Mouse (Mus musculus): ENCODE measurements around the gene Nubpl. TPM values are rescaled to one million over a fixed set of nuclear protein-coding genes. Genes with fewer than 3 reads are reported as not detected.

Nubpl gene
- polyA plus RNA-seq, 1 experiment from 2014 or later: 17.4 TPM

- H3K9me3 ChIP-seq: no peaks in the 10 kb centered on the region
- no peaks in the 10 kb centered on the region for H3K27me3 ChIP-seq
- H3K4me2 ChIP-seq: no peak overlapping the region
- WGBS: 88% methylated on average over 9 of the region's 9 CpGs
- H3K36me3 ChIP-seq: no peaks in the 10 kb centered on the region
- H3K4me1 ChIP-seq (replicated peaks): no peaks in the 10 kb centered on the region
- H3K9ac ChIP-seq (replicated peaks): no peak overlapping the region
- H3K27ac ChIP-seq: no peak overlapping the region
- H3K4me3 ChIP-seq (replicated peaks): no peak overlapping the region
- ATAC-seq (ENCODE audit: insufficient number of reproducible peaks, insufficient read depth, low FRiP score, low TSS enrichment, low read depth): no peak
Measured at GRCm38 (mm10) chr12:52247438-52247837, 149.9 kb downstream of the Nubpl start.

DNA sequence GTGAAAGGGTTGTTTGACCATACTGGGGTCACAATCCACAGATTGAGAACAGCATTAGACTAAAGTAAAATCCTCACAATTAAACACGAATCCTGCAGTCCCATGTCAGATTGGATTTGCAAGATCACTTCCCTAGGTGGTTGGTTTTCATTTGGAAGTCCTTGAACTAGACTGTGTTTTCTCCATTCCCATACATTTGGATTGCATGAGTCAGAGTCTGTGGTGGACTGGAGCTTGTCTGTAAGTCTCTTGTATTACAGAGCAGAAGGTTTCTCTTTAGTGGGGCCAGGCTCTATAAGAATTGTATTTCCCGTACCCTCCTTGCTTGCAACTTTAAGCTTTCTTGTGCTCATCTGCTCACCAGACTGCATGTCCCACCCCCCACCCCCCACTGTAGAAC, 151.0 kb downstream of the Nubpl start:
- Histone ChIP-seq H3K36me3 (no peaks in the 10 kb centered on the region), H3K4me2 (no peak overlapping the region), H3K9me3 (no peaks in the 10 kb centered on the region), H3K4me1 (replicated peaks) (no peaks in the 10 kb centered on the region), H3K27me3 (no peaks in the 10 kb centered on the region), H3K9ac (replicated peaks) (no peak overlapping the region), H3K27ac (no peak overlapping the region), H3K4me3 (replicated peaks) (no peak overlapping the region)
- no peak for ATAC-seq (ENCODE audit: insufficient number of reproducible peaks, insufficient read depth, low FRiP score, low TSS enrichment, low read depth)
- 84% methylated on average over 2 of the region's 2 CpGs for WGBS

- H3K36me3 ChIP-seq: no peaks in the 10 kb centered on the region
- no peaks in the 10 kb centered on the region for H3K9me3 ChIP-seq
- no peaks in the 10 kb centered on the region for H3K4me1 ChIP-seq (replicated peaks)
- no peak overlapping the region for H3K4me2 ChIP-seq
- ATAC-seq (ENCODE audit: insufficient number of reproducible peaks, insufficient read depth, low FRiP score, low TSS enrichment, low read depth): no peak
- no peak overlapping the region for H3K9ac ChIP-seq (replicated peaks)
- no peak overlapping the region for H3K4me3 ChIP-seq (replicated peaks)
- no peak overlapping the region for H3K27ac ChIP-seq
- WGBS: 75% methylated on average over 5 of the region's 5 CpGs
- no peaks in the 10 kb centered on the region for H3K27me3 ChIP-seq
Measured at GRCm38 (mm10) chr12:52254089-52254488, 156.6 kb downstream of the Nubpl start.

DNA sequence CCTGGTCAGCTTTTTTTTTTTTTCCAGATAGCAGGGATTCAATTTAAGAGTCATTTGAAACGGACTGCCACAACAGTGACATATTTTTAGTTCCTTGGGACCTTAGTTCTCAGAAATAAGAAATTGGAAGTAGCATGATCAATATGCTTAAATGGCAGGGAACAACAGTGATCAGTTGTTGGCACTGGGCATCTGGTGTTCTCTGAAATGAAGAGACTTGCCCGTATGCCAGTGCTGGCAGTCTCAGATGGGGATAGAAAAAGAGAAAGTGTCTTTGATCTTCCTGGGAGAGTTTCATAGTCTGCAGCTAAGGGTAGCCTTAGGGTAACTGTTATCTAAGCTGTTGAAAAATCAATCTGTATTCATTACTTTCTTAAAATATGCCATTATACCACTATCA, 170.6 kb downstream of the Nubpl start:
- no peak for ATAC-seq (ENCODE audit: insufficient number of reproducible peaks, insufficient read depth, low FRiP score, low TSS enrichment, low read depth)
- no peak overlapping the region for H3K27ac ChIP-seq
- no peaks in the 10 kb centered on the region for H3K9me3 ChIP-seq
- no peaks in the 10 kb centered on the region for H3K36me3 ChIP-seq
- H3K27me3 ChIP-seq: no peaks in the 10 kb centered on the region
- H3K9ac ChIP-seq (replicated peaks): no peak overlapping the region
- H3K4me1 ChIP-seq (replicated peaks): no peaks in the 10 kb centered on the region
- no peak overlapping the region for H3K4me3 ChIP-seq (replicated peaks)
- H3K4me2 ChIP-seq: no peak overlapping the region
- 83% methylated on average over 2 of the region's 2 CpGs for WGBS

DNA sequence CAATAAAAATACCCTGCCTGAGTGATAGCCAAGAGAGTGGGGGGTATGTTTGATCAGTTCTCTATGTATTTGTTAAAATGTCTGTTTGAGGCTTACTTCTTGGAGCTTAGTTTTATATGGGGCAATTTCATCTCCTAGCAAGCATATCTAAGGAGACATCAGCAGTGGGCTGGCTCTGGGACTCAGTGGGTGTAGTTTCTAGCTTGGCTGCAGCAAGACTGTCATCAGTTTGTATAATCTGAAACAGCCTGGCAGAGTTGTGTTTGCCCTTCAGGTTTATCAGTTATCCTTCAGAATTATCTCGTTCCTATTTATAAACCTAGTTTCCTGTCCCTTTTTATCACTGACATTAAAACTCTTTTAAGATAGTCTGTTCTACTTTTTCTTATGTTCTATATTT, 175.3 kb downstream of the Nubpl start:
- Histone ChIP-seq H3K9me3 (no peaks in the 10 kb centered on the region), H3K27me3 (no peaks in the 10 kb centered on the region), H3K4me3 (replicated peaks) (no peak overlapping the region), H3K36me3 (no peaks in the 10 kb centered on the region), H3K4me2 (no peak overlapping the region), H3K27ac (no peak overlapping the region), H3K4me1 (replicated peaks) (no peaks in the 10 kb centered on the region), H3K9ac (replicated peaks) (no peak overlapping the region)
- WGBS: 78% methylated on average over 1 of the region's 1 CpGs
- no peak for ATAC-seq (ENCODE audit: insufficient number of reproducible peaks, insufficient read depth, low FRiP score, low TSS enrichment, low read depth)

DNA sequence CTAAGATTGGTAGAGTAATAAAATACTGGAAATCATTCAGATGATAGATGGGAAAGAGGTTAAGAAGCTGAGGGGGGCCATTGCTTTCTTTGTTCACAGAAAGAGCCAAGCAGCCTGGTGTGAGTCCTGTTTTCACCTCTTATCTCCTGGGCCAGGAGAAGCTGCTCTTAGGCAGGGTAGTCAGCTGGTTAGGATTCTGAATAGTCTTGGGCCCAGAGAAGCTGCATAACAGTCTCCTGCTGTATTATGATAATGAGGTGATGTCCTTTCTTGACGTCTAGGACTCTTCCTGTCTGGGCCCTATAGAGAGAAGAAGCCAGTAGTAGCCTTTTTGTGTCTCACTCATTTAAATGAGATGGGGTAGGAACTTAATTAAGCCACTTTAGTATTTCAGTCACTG, 178.8 kb downstream of the Nubpl start:
- H3K4me1 ChIP-seq (replicated peaks): no peaks in the 10 kb centered on the region
- no peak overlapping the region for H3K4me3 ChIP-seq (replicated peaks)
- no peaks in the 10 kb centered on the region for H3K9me3 ChIP-seq
- no peak overlapping the region for H3K9ac ChIP-seq (replicated peaks)
- H3K4me2 ChIP-seq: no peak overlapping the region
- WGBS: 44% methylated on average over 1 of the region's 1 CpGs
- no peak overlapping the region for H3K27ac ChIP-seq
- H3K27me3 ChIP-seq: no peaks in the 10 kb centered on the region
- ATAC-seq (ENCODE audit: insufficient number of reproducible peaks, insufficient read depth, low FRiP score, low TSS enrichment, low read depth): no peak
- H3K36me3 ChIP-seq: no peaks in the 10 kb centered on the region

DNA sequence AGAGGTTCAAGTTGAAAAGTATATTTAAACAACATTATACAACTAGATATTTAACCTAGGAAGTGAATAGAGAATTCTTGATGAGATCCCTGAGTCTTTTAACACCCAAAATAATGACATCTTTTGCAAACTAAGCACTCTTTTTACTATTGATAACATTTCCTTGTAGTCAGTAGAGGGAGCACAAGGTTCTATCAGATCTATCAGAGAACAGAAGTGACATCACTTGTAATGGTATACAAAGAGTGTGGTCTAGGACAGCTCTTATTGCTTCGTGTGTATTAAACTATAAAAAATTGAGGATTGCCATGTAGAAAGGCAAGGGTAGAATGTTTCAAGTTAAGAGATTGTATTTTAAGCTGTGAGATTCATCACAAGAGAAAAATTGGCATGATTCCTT, 183.7 kb downstream of the Nubpl start:
- 78% methylated on average over 1 of the region's 1 CpGs for WGBS
- no peak for ATAC-seq (ENCODE audit: insufficient number of reproducible peaks, insufficient read depth, low FRiP score, low TSS enrichment, low read depth)
- H3K9me3 ChIP-seq: no peaks in the 10 kb centered on the region

DNA sequence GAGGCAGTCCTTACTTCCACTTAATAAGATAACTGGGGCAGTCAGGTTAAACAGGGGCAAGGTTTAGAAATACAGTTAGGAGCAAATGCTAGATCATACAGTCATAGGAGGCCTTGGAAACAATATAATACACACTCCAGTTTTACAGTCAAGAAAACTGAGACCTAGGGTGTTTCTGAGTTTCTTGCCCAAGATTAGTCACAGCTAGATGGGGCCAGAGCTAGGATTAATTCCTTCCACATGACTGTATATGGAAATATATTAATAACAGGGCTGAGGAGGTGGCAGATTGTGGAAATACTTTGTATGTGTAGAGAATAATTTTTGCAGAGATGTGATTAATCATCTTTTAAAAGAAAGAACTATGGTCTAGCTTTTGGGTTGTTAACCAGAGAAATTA, 186.9 kb downstream of the Nubpl start:
- ATAC-seq (ENCODE audit: insufficient number of reproducible peaks, insufficient read depth, low FRiP score, low TSS enrichment, low read depth): no peak
- Histone ChIP-seq H3K9ac (replicated peaks) (no peak overlapping the region), H3K4me2 (no peak overlapping the region), H3K9me3 (no peaks in the 10 kb centered on the region), H3K27ac (no peak overlapping the region), H3K4me3 (replicated peaks) (no peak overlapping the region), H3K36me3 (no peaks in the 10 kb centered on the region), H3K4me1 (replicated peaks) (peaks cover 36% of the 10 kb centered on the region), H3K27me3 (no peaks in the 10 kb centered on the region)

More for the DNA sequence above, 183.7 kb downstream of the Nubpl start:
- H3K4me1 ChIP-seq (replicated peaks): peaks cover 6% of the 10 kb centered on the region; the same call in 1 of the 2 replicates
- H3K9ac ChIP-seq (replicated peaks): no peak overlapping the region
- no peaks in the 10 kb centered on the region for H3K36me3 ChIP-seq
- no peak overlapping the region for H3K27ac ChIP-seq
- no peaks in the 10 kb centered on the region for H3K27me3 ChIP-seq
- no peak overlapping the region for H3K4me2 ChIP-seq
- H3K4me3 ChIP-seq (replicated peaks): no peak overlapping the region

DNA sequence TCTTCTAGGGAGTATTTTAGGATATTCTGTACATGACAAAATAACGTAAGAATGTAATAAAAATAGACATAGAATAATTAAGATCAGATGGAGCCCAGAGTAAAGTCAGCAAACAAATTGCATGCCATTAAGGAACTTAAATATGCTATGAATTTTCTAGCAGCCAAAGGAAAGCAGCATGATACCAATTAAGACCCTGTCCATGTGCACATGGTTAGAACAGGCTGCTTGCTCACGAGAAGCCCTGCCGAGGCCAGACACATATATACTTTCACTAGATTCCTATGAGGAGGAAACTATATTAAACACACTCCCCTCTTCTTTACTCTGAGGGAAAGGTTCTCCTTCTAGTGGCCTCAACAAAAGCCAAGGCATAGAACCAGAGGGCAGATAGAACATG, 189.3 kb downstream of the Nubpl start:
- Histone ChIP-seq H3K27me3 (no peaks in the 10 kb centered on the region), H3K4me3 (replicated peaks) (no peak overlapping the region), H3K9me3 (no peaks in the 10 kb centered on the region), H3K36me3 (no peaks in the 10 kb centered on the region), H3K9ac (replicated peaks) (no peak overlapping the region), H3K27ac (peak overlapping the region; percentile 64), H3K4me1 (replicated peaks) (peaks cover 42% of the 10 kb centered on the region), H3K4me2 (no peak overlapping the region)
- 29% methylated on average over 3 of the region's 3 CpGs for WGBS
- 0 out of 2 replicates have a peak, but pooled peaks have one; percentile 53 for ATAC-seq (ENCODE audit: insufficient number of reproducible peaks, insufficient read depth, low FRiP score, low TSS enrichment, low read depth)

DNA sequence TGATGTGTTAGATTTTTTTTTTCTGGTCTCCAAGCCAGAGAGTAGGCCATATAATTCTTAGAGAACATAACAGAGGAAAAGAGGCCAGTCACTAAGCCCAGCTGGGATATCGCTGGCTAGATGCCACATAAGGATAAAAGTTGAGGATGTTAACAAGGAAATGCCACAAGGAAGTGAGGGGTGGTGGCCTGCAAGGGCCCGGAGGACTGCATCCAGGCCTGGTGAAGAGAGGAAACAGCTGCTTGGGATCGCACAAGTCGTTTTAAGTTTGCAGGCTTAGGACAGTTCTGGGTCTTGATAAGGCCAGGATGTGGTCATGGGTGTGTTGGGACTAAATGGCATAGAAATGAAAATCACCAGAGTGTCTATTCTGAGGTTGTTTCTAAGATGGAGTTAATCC, 191.0 kb downstream of the Nubpl start:
- no peak for ATAC-seq (ENCODE audit: insufficient number of reproducible peaks, insufficient read depth, low FRiP score, low TSS enrichment, low read depth)
- 62% methylated on average over 4 of the region's 4 CpGs for WGBS
- no peak overlapping the region for H3K9ac ChIP-seq (replicated peaks)

GRCm38 (mm10) chr12:52288941-52289567, 191.5 kb downstream of the Nubpl start:
- H3K9ac ChIP-seq (replicated peaks): no peak overlapping the region
- ATAC-seq (ENCODE audit: insufficient number of reproducible peaks, insufficient read depth, low FRiP score, low TSS enrichment, low read depth): peak; percentile 60; the same call in 1 of the 2 replicates
- no peaks in the 10 kb centered on the region for H3K9me3 ChIP-seq
- H3K4me1 ChIP-seq (replicated peaks): peaks cover 42% of the 10 kb centered on the region
- no peak overlapping the region for H3K4me3 ChIP-seq (replicated peaks)
- H3K4me2 ChIP-seq: no peak overlapping the region
- H3K36me3 ChIP-seq: no peaks in the 10 kb centered on the region
- peak overlapping the region; percentile 54 for H3K27ac ChIP-seq
- 53% methylated on average over 11 of the region's 11 CpGs for WGBS
- H3K27me3 ChIP-seq: no peaks in the 10 kb centered on the region

More for the DNA sequence above, 191.0 kb downstream of the Nubpl start:
- peak overlapping the region; percentile 54; the same call in 1 of the 2 replicates for H3K27ac ChIP-seq
- H3K4me3 ChIP-seq (replicated peaks): no peak overlapping the region
- H3K4me2 ChIP-seq: no peak overlapping the region
- no peaks in the 10 kb centered on the region for H3K36me3 ChIP-seq
- H3K27me3 ChIP-seq: no peaks in the 10 kb centered on the region
- no peaks in the 10 kb centered on the region for H3K9me3 ChIP-seq
- peaks cover 42% of the 10 kb centered on the region for H3K4me1 ChIP-seq (replicated peaks)

DNA sequence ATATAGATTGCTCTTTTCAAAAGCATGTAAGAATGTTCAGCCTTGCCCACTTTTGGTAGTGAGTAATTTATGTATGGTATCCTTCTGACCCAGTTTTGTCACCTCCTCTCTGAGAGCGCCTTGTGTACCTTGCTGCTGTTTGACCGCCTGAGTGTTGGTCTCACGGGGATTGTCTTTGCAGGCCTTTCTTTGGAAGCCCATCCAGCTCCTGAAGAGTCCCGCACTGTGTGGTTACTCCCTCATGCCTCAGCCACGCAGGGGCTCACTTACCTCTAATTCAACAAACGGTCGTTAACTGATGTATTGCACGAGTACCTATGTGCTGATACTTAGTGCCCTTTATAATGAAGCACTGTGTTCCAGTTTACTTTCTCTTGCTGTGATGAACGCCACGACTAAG, 192.1 kb downstream of the Nubpl start:
- no peak for ATAC-seq (ENCODE audit: insufficient number of reproducible peaks, insufficient read depth, low FRiP score, low TSS enrichment, low read depth)
- no peaks in the 10 kb centered on the region for H3K9me3 ChIP-seq
- peaks cover 42% of the 10 kb centered on the region for H3K4me1 ChIP-seq (replicated peaks)
- no peak overlapping the region for H3K4me3 ChIP-seq (replicated peaks)
- WGBS: 60% methylated on average over 10 of the region's 10 CpGs
- H3K27me3 ChIP-seq: no peaks in the 10 kb centered on the region
- no peaks in the 10 kb centered on the region for H3K36me3 ChIP-seq
- H3K27ac ChIP-seq: peak overlapping the region; percentile 42
- no peak overlapping the region for H3K4me2 ChIP-seq
- no peak overlapping the region for H3K9ac ChIP-seq (replicated peaks)
